Mouse (Mus musculus): ENCODE measurements at regions not wholly inside any gene's neighbourhood (a gene's known extent, or its start where the extent isn't known, plus 50 kb on each side); places are given as distances from the start of the nearest gene placed in this dataset.

- in situ Hi-C loops (cut with MboI, MseI) = no loop called here
These were observed 277.9 kb downstream of the Basp1 start for GRCm38 (mm10) chr15:25135471-25136262.

GRCm38 (mm10) chr15:25130096-25130495 lies 283.5 kb downstream of the Basp1 start:
- in situ Hi-C loops (cut with MboI, MseI) = no loop called here

GRCm38 (mm10) chr15:25129572-25129971 lies 284.0 kb downstream of the Basp1 start:
- in situ Hi-C loops (cut with MboI, MseI) = no loop called here

- in situ Hi-C loops (cut with MboI, MseI) = no loop called here
These were observed 293.1 kb downstream of the Basp1 start for GRCm38 (mm10) chr15:25120441-25120840.

GRCm38 (mm10) chr15:25117980-25118379 lies 295.6 kb downstream of the Basp1 start:
- in situ Hi-C loops (cut with MboI, MseI) = no loop called here

GRCm38 (mm10) chr15:25102727-25103126 lies 310.8 kb downstream of the Basp1 start:
- in situ Hi-C loops (cut with MboI, MseI) = no loop called here

- in situ Hi-C loops (cut with MboI, MseI) = no loop called here
These were observed 319.8 kb downstream of the Basp1 start for GRCm38 (mm10) chr15:25093758-25094157.

GRCm38 (mm10) chr15:25069701-25070100 lies 343.9 kb downstream of the Basp1 start:
- in situ Hi-C loops (cut with MboI, MseI) = no loop called here

GRCm38 (mm10) chr15:25059347-25059746 lies 354.2 kb downstream of the Basp1 start:
- in situ Hi-C loops (cut with MboI, MseI) = no loop called here

GRCm38 (mm10) chr15:25047875-25048274 lies 365.7 kb downstream of the Basp1 start:
- in situ Hi-C loops (cut with MboI, MseI) = loop anchor here in 1 of 2 experiments (5.0 kb wide), 1 partner anchor 359 kb away; no protein-coding TSS in a partner anchor

- in situ Hi-C loops (cut with MboI, MseI) = loop anchor here in 1 of 2 experiments (5.0 kb wide), 1 partner anchor 361 kb away; no protein-coding TSS in a partner anchor
These were observed 366.9 kb downstream of the Basp1 start for GRCm38 (mm10) chr15:25046514-25047138.

GRCm38 (mm10) chr15:25036231-25036630 lies 377.3 kb downstream of the Basp1 start:
- in situ Hi-C loops (cut with MboI, MseI) = no loop called here

- in situ Hi-C loops (cut with MboI, MseI) = no loop called here
These were observed 385.7 kb downstream of the Basp1 start for GRCm38 (mm10) chr15:25027865-25028264.

- in situ Hi-C loops (cut with MboI, MseI) = no loop called here
These were observed 386.6 kb downstream of the Basp1 start for GRCm38 (mm10) chr15:25026786-25027461.

GRCm38 (mm10) chr15:25026351-25026750 lies 387.2 kb downstream of the Basp1 start:
- in situ Hi-C loops (cut with MboI, MseI) = no loop called here

GRCm38 (mm10) chr15:25020916-25021315 lies 392.6 kb downstream of the Basp1 start:
- in situ Hi-C loops (cut with MboI, MseI) = no loop called here

GRCm38 (mm10) chr15:25019352-25019941 lies 394.1 kb downstream of the Basp1 start:
- in situ Hi-C loops (cut with MboI, MseI) = no loop called here

- in situ Hi-C loops (cut with MboI, MseI) = no loop called here
These were observed 394.6 kb downstream of the Basp1 start for GRCm38 (mm10) chr15:25018937-25019336.

- in situ Hi-C loops (cut with MboI, MseI) = no loop called here
These were observed 405.8 kb downstream of the Basp1 start for GRCm38 (mm10) chr15:25007720-25008119.

- in situ Hi-C loops (cut with MboI, MseI) = no loop called here
These were observed 413.4 kb downstream of the Basp1 start for GRCm38 (mm10) chr15:25000171-25000570.

- in situ Hi-C loops (cut with MboI, MseI) = no loop called here
These were observed 420.3 kb downstream of the Basp1 start for GRCm38 (mm10) chr15:24993325-24993673.
